Mouse (Mus musculus): ENCODE measurements around the gene Pdss2.
A peak's percentile ranks its signal among the peaks of the same experiment; 100 is the strongest.

The Pdss2 gene

DNA sequence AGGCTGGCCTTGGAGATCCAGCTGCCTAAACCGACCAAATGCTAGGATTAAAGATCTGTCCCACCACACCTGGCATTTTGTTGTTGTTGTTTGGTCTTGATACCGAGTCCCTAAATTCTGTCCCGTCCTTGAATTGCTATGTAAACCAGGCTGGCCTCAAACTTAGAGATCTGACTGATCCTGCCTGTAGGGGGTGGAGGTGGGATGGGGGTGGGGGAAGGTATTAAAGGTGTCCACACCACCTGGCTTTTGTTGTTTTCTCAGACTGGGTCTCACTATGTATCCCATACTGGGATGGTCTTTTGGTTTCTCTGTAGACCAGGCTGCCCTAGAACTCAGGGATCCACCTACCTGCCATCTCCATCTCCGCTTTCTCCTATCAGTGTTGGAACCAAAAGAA is 259.9 kb downstream of the Pdss2 start:
- DNase-seq (ENCODE audit: low read depth, low spot score) = no peak

DNA sequence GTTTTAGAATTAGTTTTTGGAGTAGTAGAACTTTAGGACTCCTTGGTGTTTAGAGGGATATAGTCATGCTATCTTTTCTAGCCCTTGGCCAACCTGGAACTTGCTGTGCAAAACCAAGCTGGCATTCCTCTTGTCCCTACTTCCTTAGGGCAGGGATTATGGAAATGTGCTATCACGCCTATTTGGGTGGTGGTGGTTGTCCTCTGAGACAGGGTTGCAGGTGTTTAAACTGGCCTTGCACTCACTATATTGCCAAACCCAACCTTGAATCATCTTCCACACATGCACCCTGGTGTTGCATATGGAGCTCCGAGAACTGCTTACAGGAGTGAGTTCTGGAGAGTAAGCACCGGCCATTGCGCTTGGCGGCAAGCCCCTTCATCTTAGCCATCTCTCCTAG is 260.7 kb downstream of the Pdss2 start:
- DNase-seq (ENCODE audit: low read depth, low spot score) = no peak

DNA sequence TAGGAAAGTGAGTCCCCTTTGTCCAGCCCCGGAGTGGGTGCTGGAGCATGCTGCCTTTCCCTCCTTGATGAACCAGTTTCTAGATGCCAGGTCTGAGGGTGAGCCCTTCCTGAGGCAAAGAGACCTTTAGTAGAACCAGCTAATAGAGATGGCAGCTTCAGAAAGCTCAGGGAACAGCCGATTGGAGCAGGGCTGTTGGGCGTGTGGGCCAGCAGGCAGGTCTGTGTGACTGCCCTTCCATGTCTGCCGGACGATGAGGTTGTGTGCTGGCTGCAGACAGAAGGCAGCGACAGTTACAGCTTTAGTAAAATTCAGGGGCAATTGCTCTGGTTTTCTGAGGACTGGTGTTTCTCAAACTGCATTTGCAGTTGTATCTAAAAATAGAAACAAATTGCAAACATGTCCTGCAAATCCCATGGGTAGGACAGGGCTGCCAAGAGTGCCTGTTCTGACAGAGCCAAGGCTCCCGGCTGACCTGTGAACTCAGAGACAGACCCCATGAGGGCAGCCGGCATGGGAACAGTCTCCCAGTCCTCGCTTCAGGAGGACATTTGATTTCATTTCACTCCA is 262.2 kb downstream of the Pdss2 start:
- peak; percentile 9 for DNase-seq (ENCODE audit: low read depth, low spot score)

GRCm38 (mm10) chr10:43485751-43486268 is 264.5 kb downstream of the Pdss2 start:
- DNase-seq (ENCODE audit: low read depth, low spot score) = no peak

DNA sequence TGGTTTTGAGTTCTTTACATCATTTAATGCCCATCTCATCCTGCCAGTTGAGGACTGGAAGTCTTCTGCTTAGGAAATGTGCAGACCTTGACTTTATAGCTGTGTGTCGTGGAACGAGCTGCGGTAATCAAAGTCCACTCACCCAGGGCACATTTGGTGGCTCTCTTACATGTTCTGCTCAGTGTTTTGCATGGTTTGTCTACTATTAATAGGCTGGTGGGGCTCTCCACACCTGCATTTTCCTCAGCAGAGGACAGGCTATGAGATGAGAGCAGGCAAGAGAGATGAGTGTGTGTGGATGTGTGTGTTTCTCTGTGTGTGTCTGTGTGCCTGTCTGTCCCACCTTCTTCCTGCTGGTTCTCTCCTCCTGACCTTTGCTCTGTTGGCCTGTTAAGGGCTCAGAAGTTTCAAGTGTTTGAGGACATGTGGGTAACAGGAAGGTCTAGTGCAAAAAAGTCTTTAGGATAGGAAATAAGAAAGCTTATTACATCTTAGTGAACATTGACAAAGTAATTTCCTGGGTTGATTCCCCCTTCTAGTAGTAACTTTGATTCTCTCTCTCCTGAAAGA is 266.2 kb downstream of the Pdss2 start:
- DNase-seq (ENCODE audit: low read depth, low spot score) = no peak

DNA sequence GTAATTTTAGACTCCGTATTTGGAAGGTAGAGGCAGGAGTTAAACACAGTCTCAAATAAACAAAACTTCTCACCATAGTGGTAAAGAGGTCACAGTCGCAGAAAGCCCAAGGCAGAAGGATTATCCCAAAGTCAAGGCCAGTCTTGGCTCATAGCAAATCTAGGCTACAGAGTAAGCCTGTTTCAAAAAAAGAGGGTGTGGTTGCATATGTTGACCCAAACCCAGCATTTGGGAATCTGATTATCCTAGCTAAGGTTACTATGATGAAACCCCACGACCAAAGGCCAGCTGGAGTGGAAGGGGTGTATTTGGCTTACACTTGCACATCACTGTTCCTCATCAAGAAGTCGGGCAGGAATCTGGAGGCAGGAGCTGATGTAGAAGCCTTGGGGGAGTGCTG is 267.0 kb downstream of the Pdss2 start:
- DNase-seq (ENCODE audit: low read depth, low spot score) = no peak

DNA sequence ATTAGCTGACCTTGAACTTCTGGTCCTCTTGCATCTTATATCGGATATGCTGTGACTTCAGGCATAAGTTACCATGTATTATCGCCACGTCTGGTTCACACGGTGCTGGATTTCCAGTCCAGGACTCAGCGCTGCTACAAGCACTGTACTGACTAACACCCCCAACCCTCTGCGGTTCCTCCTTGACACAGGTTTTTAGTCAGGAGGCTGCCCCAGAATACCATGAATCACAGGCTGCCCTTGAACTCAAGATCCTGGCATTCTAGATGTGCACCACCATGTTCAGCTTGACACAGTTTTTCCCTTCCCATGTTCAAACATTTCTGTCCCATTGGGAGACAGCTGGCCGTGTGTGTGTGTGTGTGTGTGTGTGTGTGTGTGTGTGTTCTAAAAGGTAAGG is 267.9 kb downstream of the Pdss2 start:
- DNase-seq (ENCODE audit: low read depth, low spot score) = no peak

- peak; percentile 20 for DNase-seq (ENCODE audit: low read depth, low spot score)
Measured at GRCm38 (mm10) chr10:43489550-43489949, 268.3 kb downstream of the Pdss2 start.

DNA sequence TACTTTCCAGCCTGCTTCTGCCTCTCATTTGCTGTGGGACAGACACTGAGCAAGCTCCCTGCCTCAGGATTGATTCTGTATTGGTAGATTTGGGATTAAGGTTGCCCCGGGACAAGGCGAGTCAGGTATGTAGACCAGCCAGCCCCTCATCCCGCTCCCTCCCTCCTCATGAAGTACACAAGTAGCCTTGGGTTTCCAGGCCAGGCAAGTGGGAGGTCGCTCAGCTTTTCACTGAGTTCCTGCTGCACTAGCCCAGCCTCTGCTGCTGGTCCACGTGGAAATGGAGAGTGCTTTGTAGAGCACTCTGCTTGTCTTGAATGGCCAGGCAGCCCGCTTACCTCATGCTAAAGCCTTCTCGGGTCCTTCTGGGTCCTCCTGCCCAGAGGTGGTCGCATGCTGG is 268.7 kb downstream of the Pdss2 start:
- no peak for DNase-seq (ENCODE audit: low read depth, low spot score)

- no peak for DNase-seq (ENCODE audit: low read depth, low spot score)
Measured at GRCm38 (mm10) chr10:43490846-43491245, 269.6 kb downstream of the Pdss2 start.

GRCm38 (mm10) chr10:43502599-43502998 is 281.3 kb downstream of the Pdss2 start:
- no peak for DNase-seq (ENCODE audit: low read depth, low spot score)

GRCm38 (mm10) chr10:43504291-43504690 is 283.0 kb downstream of the Pdss2 start:
- no peak for DNase-seq (ENCODE audit: low read depth, low spot score)

GRCm38 (mm10) chr10:43507051-43507450 is 285.8 kb downstream of the Pdss2 start:
- DNase-seq (ENCODE audit: low read depth, low spot score) = no peak

- no peak for DNase-seq (ENCODE audit: low read depth, low spot score)
Measured at GRCm38 (mm10) chr10:43509228-43509627, 287.9 kb downstream of the Pdss2 start.

DNA sequence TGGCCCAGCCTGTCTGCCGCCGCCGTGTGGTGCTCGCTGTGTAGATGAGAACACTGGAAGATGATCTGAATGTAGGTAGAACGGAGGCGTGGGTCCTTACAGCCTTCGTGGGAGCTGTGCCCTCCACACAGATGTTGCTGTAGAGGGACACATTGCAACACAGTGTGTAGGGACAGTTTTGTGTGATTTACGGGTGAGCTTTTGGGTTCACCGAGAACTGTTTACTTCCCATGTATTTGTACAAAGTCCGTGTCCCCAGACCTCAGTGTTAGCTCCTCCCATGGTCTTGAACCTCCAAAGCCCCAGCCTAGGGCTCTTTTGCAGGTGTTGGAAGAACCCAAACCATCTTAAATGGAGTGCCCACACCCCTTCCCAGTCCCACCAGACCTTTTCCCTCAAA is 291.7 kb downstream of the Pdss2 start:
- DNase-seq (ENCODE audit: low read depth, low spot score) = no peak
